Mouse (Mus musculus) liver, embryonic 14.5 days (tissue): Measurements from ENCODE around the gene Evx1.

Experiments
- CTCF ChIP-seq: IDR thresholded peaks from 2 replicates; pipeline ENCODE4 v1.5.1; 2016; ENCODE audit warnings: antibody characterized with exemption, low read depth, control low read depth
- EP300 ChIP-seq: IDR thresholded peaks from 2 replicates; pipeline ENCODE4 v1.6.1; 2016; ENCODE audit warnings: antibody characterized with exemption, low read depth

GRCm38 (mm10) chr6:52311661-52312557 is 1.4 kb upstream of the Evx1 start:
- TF ChIP-seq CTCF (no peak), EP300 (no peak)
